In genomic region chr2:125917297-125917679, GRCm38 (mm10) we compare ENCODE assay signal across 13 mouse cellular contexts. TPM values are rescaled to one million over a fixed set of nuclear protein-coding genes. Genes with fewer than 3 reads are reported as not detected.
DNase-seq lines count a peak whose midpoint lies in the region; ATAC-seq and TF ChIP-seq lines count a peak whose summit lies in the region.
"Had no signal": no experiment of that assay in that cellular context is flagged by ENCODE, and none has a peak within 500 bp of the region (broad histone marks: within the 10 kb centered on the region; RNA-seq: fewer than 3 reads in every experiment).

No protein-coding gene starts in this region.

- 49% methylated on average over 3 of the region's 3 CpGs for WGBS in lung, embryonic 14.5 days
- WGBS in lung, adult 2 months: 86% methylated on average over 3 of the region's 3 CpGs
- WGBS in embryonic facial prominence, embryonic 10.5 days: 70% methylated on average over 3 of the region's 3 CpGs
- 22% methylated on average over 3 of the region's 3 CpGs for WGBS in limb, embryonic 12.5 days

- H3K4me2 ChIP-seq in lung, embryonic 14.5 days: no peak overlapping the region
- no peak overlapping the region for H3K4me2 ChIP-seq in limb, embryonic 12.5 days

- H3K9me3 ChIP-seq in lung, embryonic 14.5 days (ENCODE audit: low read depth, low read length): no peaks in the 10 kb centered on the region
- H3K9me3 ChIP-seq in embryonic facial prominence, embryonic 10.5 days: no peaks in the 10 kb centered on the region
- no peaks in the 10 kb centered on the region for H3K9me3 ChIP-seq in limb, embryonic 12.5 days

- H3K27ac ChIP-seq in lung, embryonic 14.5 days (ENCODE audit: low read depth): no peak overlapping the region
- peak overlapping the region; percentile 10 for H3K27ac ChIP-seq in embryonic facial prominence, embryonic 10.5 days (replicated peaks)
- peak overlapping the region; percentile 74 for H3K27ac ChIP-seq in limb, embryonic 12.5 days

- no peak for TF ChIP-seq POLR2A in lung, adult 2 months (IDR thresholded peaks at IDR 0.05; ENCODE audit: borderline replicate concordance, extremely low read depth, low read depth, low read length)
- TF ChIP-seq POLR2A in brain, embryonic 14.5 days (IDR thresholded peaks at IDR 0.05; ENCODE audit: borderline replicate concordance, extremely low read depth, insufficient read depth, insufficient read length, poor library complexity, severe bottlenecking): no peak

- H3K4me3 ChIP-seq in lung, embryonic 14.5 days (ENCODE audit: low read depth, low read length): no peak overlapping the region
- H3K4me3 ChIP-seq in lung, adult 2 months (replicated peaks; ENCODE audit: extremely low read depth, low read depth, low read length): no peak overlapping the region
- H3K4me3 ChIP-seq in embryonic facial prominence, embryonic 10.5 days: no peak overlapping the region
- no peak overlapping the region for H3K4me3 ChIP-seq in limb, embryonic 12.5 days (replicated peaks)

- ATAC-seq in lung, embryonic 14.5 days (ENCODE audit: insufficient read depth): peak; percentile 62; the same call in 1 of the 2 replicates
- peak; percentile 78 for ATAC-seq in limb, embryonic 12.5 days (ENCODE audit: insufficient number of reproducible peaks, insufficient read depth, low FRiP score, low TSS enrichment, low read depth)
- ATAC-seq: CD4-positive, CD25-positive, alpha-beta regulatory T cell, adult 4 months; lung, postnatal 0 days had no signal

- no peak for TF ChIP-seq CTCF in lung, embryonic 14.5 days (IDR thresholded peaks at IDR 0.05; ENCODE audit: low read depth)
- no peak for TF ChIP-seq CTCF in lung, adult 2 months (IDR thresholded peaks at IDR 0.05; ENCODE audit: insufficient read depth, low read length)
- no peak for TF ChIP-seq CTCF in brain, embryonic 14.5 days (IDR thresholded peaks at IDR 0.05; ENCODE audit: borderline replicate concordance, extremely low read depth, insufficient read depth, insufficient read length)

- DNase-seq in lung, embryonic 14.5 days: no peak
- DNase-seq in lung, adult 2 months: no peak
- peak; percentile 67 for DNase-seq in brain, embryonic 14.5 days (ENCODE audit: low read depth)
- no peak for DNase-seq in embryonic facial prominence, embryonic 10.5 days (ENCODE audit: low spot score)
- no peak for DNase-seq in frontal cortex, postnatal 36 days (ENCODE audit: low spot score in 2 of 2)
- no peak for DNase-seq in adrenal gland, adult (ENCODE audit: inconsistent age in 2 of 2, low spot score in 1 of 2)
- DNase-seq: adrenal gland, postnatal 10 days; cerebellum, adult 2 months; heart, postnatal 10 days; thymus, adult 18-20 months had no signal

- no peaks in the 10 kb centered on the region for H3K36me3 ChIP-seq in lung, embryonic 14.5 days (ENCODE audit: insufficient read depth)
- peaks cover 6% of the 10 kb centered on the region; the same call in 1 of the 2 replicates for H3K36me3 ChIP-seq in embryonic facial prominence, embryonic 10.5 days (replicated peaks)
- peaks cover 8% of the 10 kb centered on the region; the same call in 1 of the 2 replicates for H3K36me3 ChIP-seq in limb, embryonic 12.5 days

- no peak overlapping the region for H3K9ac ChIP-seq in lung, embryonic 14.5 days
- no peak overlapping the region for H3K9ac ChIP-seq in limb, embryonic 12.5 days (replicated peaks)

- no peaks in the 10 kb centered on the region for H3K27me3 ChIP-seq in lung, embryonic 14.5 days (ENCODE audit: insufficient read depth, low read length)
- H3K27me3 ChIP-seq in embryonic facial prominence, embryonic 10.5 days (replicated peaks; ENCODE audit: low read depth, poor library complexity, severe bottlenecking): no peaks in the 10 kb centered on the region
- H3K27me3 ChIP-seq in limb, embryonic 12.5 days: no peaks in the 10 kb centered on the region

- no peaks in the 10 kb centered on the region for H3K4me1 ChIP-seq in lung, embryonic 14.5 days (ENCODE audit: insufficient read depth)
- peaks cover 2% of the 10 kb centered on the region; the same call in 1 of the 2 replicates for H3K4me1 ChIP-seq in lung, adult 2 months (ENCODE audit: control insufficient read depth, insufficient read depth, low read length)
- H3K4me1 ChIP-seq in embryonic facial prominence, embryonic 10.5 days: peaks cover 17% of the 10 kb centered on the region; the same call in 1 of the 2 replicates
- H3K4me1 ChIP-seq in limb, embryonic 12.5 days (replicated peaks): peaks cover 25% of the 10 kb centered on the region

RNA-seq across cellular contexts. Expression of gene Cops2, which starts 58.3 kb away (rescaled TPM):
- polyA plus RNA-seq in lung, embryonic 14.5 days (2014; fragmentation: Nextera tagmentation; extraction: Ambion mirVana): 85.9 and 89.7 TPM in 2 replicates
- polyA plus RNA-seq in lung, adult 2 months (2012; rRNA removed): 4.2 and 9.4 TPM in 2 replicates
- polyA plus RNA-seq in brain, embryonic 14.5 days (2012; rRNA removed): 59.5 and 66.7 TPM in 2 replicates
- polyA plus RNA-seq in embryonic facial prominence, embryonic 10.5 days (2016; fragmentation: Nextera tagmentation; extraction: Ambion mirVana): 94.9 and 98.3 TPM in 2 replicates
- 91.7 and 98.0 TPM in 2 replicates for polyA plus RNA-seq in limb, embryonic 12.5 days (2016; fragmentation: Nextera tagmentation; extraction: Ambion mirVana)

RNA-seq across cellular contexts. Expression of gene Galk2, which starts 58.4 kb away (rescaled TPM):
- 39.3 and 41.3 TPM in 2 replicates for polyA plus RNA-seq in lung, embryonic 14.5 days (2014; fragmentation: Nextera tagmentation; extraction: Ambion mirVana)
- polyA plus RNA-seq in lung, adult 2 months (2012; rRNA removed): 9.7 and 15.2 TPM in 2 replicates
- polyA plus RNA-seq in brain, embryonic 14.5 days (2012; rRNA removed): 20.1 and 21.7 TPM in 2 replicates
- polyA plus RNA-seq in embryonic facial prominence, embryonic 10.5 days (2016; fragmentation: Nextera tagmentation; extraction: Ambion mirVana): 36.7 and 37.3 TPM in 2 replicates
- 36.7 and 41.7 TPM in 2 replicates for polyA plus RNA-seq in limb, embryonic 12.5 days (2016; fragmentation: Nextera tagmentation; extraction: Ambion mirVana)
